Mouse (Mus musculus) thymus, adult 2 months (tissue): Measurements from ENCODE around the gene Rpl12.

Experiments
- CTCF ChIP-seq: fragments of 200-500 bp; IDR thresholded peaks from 2 replicates; pipeline ENCODE4 v1.5.1; 2012; ENCODE audit warnings: mild to moderate bottlenecking, control low read depth, low read length, moderate library complexity, borderline replicate concordance; ENCODE audit not compliant: control insufficient read depth, poor library complexity, insufficient read depth; ENCODE audit errors: extremely low read depth
- POLR2A ChIP-seq: fragments of 200-500 bp; IDR thresholded peaks from 2 replicates; pipeline ENCODE4 v1.6.1; 2012; ENCODE audit warnings: mild to moderate bottlenecking, low read length, control low read depth, moderate library complexity; ENCODE audit not compliant: control insufficient read depth, poor library complexity, insufficient read depth; ENCODE audit errors: extremely low read depth

DNA sequence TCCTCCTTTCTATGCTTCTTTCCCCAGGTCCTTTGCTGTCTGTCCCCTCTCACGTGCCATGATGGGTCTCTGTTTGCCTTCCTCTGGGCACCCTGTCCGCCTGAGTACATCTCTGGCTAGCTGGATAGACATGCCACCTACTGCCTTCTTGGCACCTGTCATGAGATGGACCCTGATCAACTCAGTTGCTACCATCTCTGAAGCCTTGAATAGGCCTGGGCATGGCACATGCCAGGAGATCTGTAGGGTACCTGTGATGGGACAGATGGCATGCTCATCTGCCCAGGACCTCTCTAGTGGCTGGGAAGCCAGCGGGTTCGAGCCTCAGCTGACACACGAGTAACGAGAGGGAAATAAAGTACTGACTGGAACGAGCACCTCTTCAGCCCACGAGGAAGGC is 12.9 kb downstream of the Rpl12 start:
- TF ChIP-seq CTCF (no peak), POLR2A (no peak)
